ENCODE assay signal across 13 mouse cellular contexts in genomic region chr5:149917374-149917773, GRCm38 (mm10).
A peak's percentile ranks its signal among the peaks of the same experiment; 100 is the strongest.
DNase-seq lines count a peak whose midpoint lies in the region; ATAC-seq and TF ChIP-seq lines count a peak whose summit lies in the region.
"Had no signal": no experiment of that assay in that cellular context is flagged by ENCODE, and none has a peak within 500 bp of the region (broad histone marks: within the 10 kb centered on the region; RNA-seq: fewer than 3 reads in every experiment).

No protein-coding gene starts in this region.

- no peak for ATAC-seq in forebrain, embryonic 14.5 days
- ATAC-seq in forebrain, embryonic 11.5 days (replicated peaks; ENCODE audit: low FRiP score): no peak
- no peak for ATAC-seq in embryonic facial prominence, embryonic 11.5 days (replicated peaks; ENCODE audit: insufficient number of reproducible peaks, low FRiP score, low TSS enrichment, low read depth)
- no peak for ATAC-seq in forebrain, embryonic 16.5 days

- no peaks in the 10 kb centered on the region for H3K27me3 ChIP-seq in forebrain, embryonic 14.5 days (replicated peaks; ENCODE audit: control insufficient read depth, insufficient read depth, low read length)
- H3K27me3 ChIP-seq in forebrain, embryonic 11.5 days (ENCODE audit: control insufficient read depth, insufficient read depth, low read length): no peaks in the 10 kb centered on the region
- H3K27me3 ChIP-seq in embryonic facial prominence, embryonic 11.5 days (ENCODE audit: control insufficient read depth, insufficient read depth, low read length): no peaks in the 10 kb centered on the region
- H3K27me3 ChIP-seq in forebrain, embryonic 16.5 days (replicated peaks; ENCODE audit: control insufficient read depth, insufficient read depth, low read length): no peaks in the 10 kb centered on the region
- H3K27me3 ChIP-seq: CH12.LX; forebrain, embryonic 12.5 days; limb, embryonic 15.5 days had no signal

- no peaks in the 10 kb centered on the region for H3K9me3 ChIP-seq in forebrain, embryonic 14.5 days (replicated peaks; ENCODE audit: control insufficient read depth, low read length)
- H3K9me3 ChIP-seq in forebrain, embryonic 11.5 days (ENCODE audit: control insufficient read depth, low read length): no peaks in the 10 kb centered on the region
- no peaks in the 10 kb centered on the region for H3K9me3 ChIP-seq in embryonic facial prominence, embryonic 11.5 days (replicated peaks; ENCODE audit: control insufficient read depth, low read length)
- H3K9me3 ChIP-seq in forebrain, embryonic 16.5 days (ENCODE audit: control insufficient read depth, low read length): no peaks in the 10 kb centered on the region
- H3K9me3 ChIP-seq: forebrain, embryonic 12.5 days; limb, embryonic 15.5 days had no signal

- H3K4me3 ChIP-seq in forebrain, embryonic 14.5 days (ENCODE audit: low read depth, low read length): no peak overlapping the region
- H3K4me3 ChIP-seq in forebrain, embryonic 11.5 days (ENCODE audit: low read depth, low read length): no peak overlapping the region
- H3K4me3 ChIP-seq in layer of hippocampus, adult 2 months: no peak overlapping the region
- H3K4me3 ChIP-seq in embryonic facial prominence, embryonic 11.5 days (ENCODE audit: low read depth, low read length): no peak overlapping the region
- no peak overlapping the region for H3K4me3 ChIP-seq in forebrain, embryonic 16.5 days (replicated peaks; ENCODE audit: low read length)
- H3K4me3 ChIP-seq: forebrain, embryonic 12.5 days; limb, embryonic 15.5 days had no signal

- H3K4me1 ChIP-seq in forebrain, embryonic 14.5 days (ENCODE audit: control insufficient read depth, insufficient read depth, low read length): no peaks in the 10 kb centered on the region
- no peaks in the 10 kb centered on the region for H3K4me1 ChIP-seq in forebrain, embryonic 11.5 days (replicated peaks; ENCODE audit: control insufficient read depth, insufficient read depth, low read length)
- H3K4me1 ChIP-seq in embryonic facial prominence, embryonic 11.5 days (ENCODE audit: control insufficient read depth, insufficient read depth, low read length): no peaks in the 10 kb centered on the region
- no peaks in the 10 kb centered on the region for H3K4me1 ChIP-seq in forebrain, embryonic 16.5 days (replicated peaks; ENCODE audit: control insufficient read depth, insufficient read depth, low read length)
- H3K4me1 ChIP-seq: forebrain, embryonic 12.5 days; limb, embryonic 15.5 days had no signal

- WGBS in forebrain, embryonic 14.5 days: 39% methylated on average over 3 of the region's 3 CpGs
- WGBS in forebrain, embryonic 11.5 days: 33% methylated on average over 3 of the region's 3 CpGs
- 28% methylated on average over 3 of the region's 3 CpGs for WGBS in embryonic facial prominence, embryonic 11.5 days
- WGBS in forebrain, embryonic 16.5 days: 37% methylated on average over 3 of the region's 3 CpGs

- H3K4me2 ChIP-seq in forebrain, embryonic 14.5 days (ENCODE audit: low read length): no peak overlapping the region
- H3K4me2 ChIP-seq in forebrain, embryonic 11.5 days (ENCODE audit: low read depth, low read length, severe bottlenecking): no peak overlapping the region
- H3K4me2 ChIP-seq in embryonic facial prominence, embryonic 11.5 days (ENCODE audit: low read depth, low read length): no peak overlapping the region
- H3K4me2 ChIP-seq in forebrain, embryonic 16.5 days (ENCODE audit: low read length): no peak overlapping the region
- H3K4me2 ChIP-seq: forebrain, embryonic 12.5 days; limb, embryonic 15.5 days had no signal

- no peaks in the 10 kb centered on the region for H3K36me3 ChIP-seq in forebrain, embryonic 14.5 days (ENCODE audit: control insufficient read depth, insufficient read depth, low read length)
- H3K36me3 ChIP-seq in forebrain, embryonic 11.5 days (ENCODE audit: control insufficient read depth, insufficient read depth, low read length): no peaks in the 10 kb centered on the region
- H3K36me3 ChIP-seq in embryonic facial prominence, embryonic 11.5 days (replicated peaks; ENCODE audit: control insufficient read depth, insufficient read depth, low read depth, low read length): no peaks in the 10 kb centered on the region
- H3K36me3 ChIP-seq in forebrain, embryonic 16.5 days (ENCODE audit: control insufficient read depth, insufficient read depth): no peaks in the 10 kb centered on the region
- H3K36me3 ChIP-seq: forebrain, embryonic 12.5 days; limb, embryonic 15.5 days had no signal

- DNase-seq in forebrain, embryonic 14.5 days (ENCODE audit: low spot score): peak; percentile 23
- no peak for DNase-seq in forebrain, embryonic 11.5 days (ENCODE audit: low spot score)
- DNase-seq in layer of hippocampus, adult 2 months (ENCODE audit: low spot score in 2 of 2): no peak
- no peak for DNase-seq in layer of hippocampus, adult 9-10 months (ENCODE audit: low spot score)
- DNase-seq in ES-CJ7 (ENCODE audit: low read depth, low spot score): peak; percentile 24
- peak; percentile 52 for DNase-seq in embryonic facial prominence, embryonic 11.5 days (ENCODE audit: low spot score)
- no peak for DNase-seq in spleen, adult 12 weeks (ENCODE audit: low spot score)
- DNase-seq: adrenal gland, adult 8-10 months; cerebellum, postnatal 25 days had no signal

- TF ChIP-seq CTCF in layer of hippocampus, adult 2 months (conservative IDR thresholded peaks at IDR 0.05): peak; percentile 74

- no peak overlapping the region for H3K9ac ChIP-seq in forebrain, embryonic 14.5 days (ENCODE audit: low read length)
- no peak overlapping the region for H3K9ac ChIP-seq in forebrain, embryonic 11.5 days (ENCODE audit: low read length)
- H3K9ac ChIP-seq in embryonic facial prominence, embryonic 11.5 days (replicated peaks; ENCODE audit: low read length): no peak overlapping the region
- H3K9ac ChIP-seq in forebrain, embryonic 16.5 days (replicated peaks; ENCODE audit: low read depth, low read length): no peak overlapping the region
- H3K9ac ChIP-seq: forebrain, embryonic 12.5 days; limb, embryonic 15.5 days had no signal

- no peak overlapping the region for H3K27ac ChIP-seq in forebrain, embryonic 14.5 days (ENCODE audit: low read depth, low read length)
- no peak overlapping the region for H3K27ac ChIP-seq in forebrain, embryonic 11.5 days (ENCODE audit: low read depth, low read length)
- no peak overlapping the region for H3K27ac ChIP-seq in layer of hippocampus, adult 2 months
- H3K27ac ChIP-seq in embryonic facial prominence, embryonic 11.5 days (replicated peaks; ENCODE audit: low read depth, low read length): no peak overlapping the region
- no peak overlapping the region for H3K27ac ChIP-seq in forebrain, embryonic 16.5 days (ENCODE audit: low read length)
- H3K27ac ChIP-seq: forebrain, embryonic 12.5 days; limb, embryonic 15.5 days had no signal

Comparison
In these comparisons a context has a peak if more than half of its experiments do, and no peak if none do; other contexts are left out.
1. DNase-seq: peak in forebrain, embryonic 14.5 days (single experiment), ES-CJ7 (single experiment) and embryonic facial prominence, embryonic 11.5 days (single experiment); none in forebrain, embryonic 11.5 days (single experiment), layer of hippocampus, adult 2 months (0 of 2), layer of hippocampus, adult 9-10 months (single experiment) and spleen, adult 12 weeks (single experiment).